Mouse (Mus musculus) stomach, postnatal 0 days (tissue): Measurements from ENCODE around the gene Gm5788. TPM values are rescaled to one million over a fixed set of nuclear protein-coding genes. Genes with fewer than 3 reads are reported as not detected.
"Not testable (repeated sequence)": the region's sequence is repeated elsewhere in the genome, so short reads cannot be mapped to it uniquely, and the experiment has no call there.

Experiments
- ATAC-seq: fragments of 200-750 bp; cut with Nextera tagmentation; 2 replicates; pipeline ENCODE4 v1.8.0; 2017; ENCODE audit not compliant: low FRiP score, low TSS enrichment
- DNase-seq: peaks from one replicate; pipeline ENCODE4 v3.0.0-alpha.2; 2016; ENCODE audit warnings: low spot score
- H3K27ac ChIP-seq: fragments of 300-500 bp; sonication (generic); replicated peaks from 2 replicates; pipeline ENCODE4 v1.5.1; 2014; ENCODE audit warnings: mild to moderate bottlenecking, control low read depth
- H3K27me3 ChIP-seq: fragments of 300-500 bp; sonication (generic); 2 replicates; pipeline ENCODE4 v1.6.1; 2014; ENCODE audit warnings: low read length; ENCODE audit not compliant: control insufficient read depth, insufficient read depth
- H3K36me3 ChIP-seq: fragments of 300-500 bp; sonication (generic); 2 replicates; pipeline ENCODE4 v1.6.1; 2014; ENCODE audit warnings: low read length, mixed read lengths; ENCODE audit not compliant: control insufficient read depth, insufficient read depth
- H3K4me1 ChIP-seq: fragments of 300-500 bp; sonication (generic); replicated peaks from 2 replicates; pipeline ENCODE4 v1.6.1; 2014; ENCODE audit warnings: antibody characterized with exemption; ENCODE audit not compliant: control insufficient read depth, insufficient read depth
- H3K4me2 ChIP-seq: fragments of 300-500 bp; sonication (generic); replicated peaks from 2 replicates; pipeline ENCODE4 v1.6.1; 2014; ENCODE audit warnings: low read depth, mild to moderate bottlenecking, control low read depth, moderate library complexity
- H3K4me3 ChIP-seq: fragments of 300-500 bp; sonication (generic); 2 replicates; pipeline ENCODE4 v1.5.1; 2014; ENCODE audit warnings: low read depth, low read length, control low read depth
- H3K9ac ChIP-seq: fragments of 300-500 bp; sonication (generic); 2 replicates; pipeline ENCODE4 v1.6.1; 2014; ENCODE audit warnings: mild to moderate bottlenecking, low read length, control low read depth, mixed read lengths
- H3K9me3 ChIP-seq: fragments of 300-500 bp; sonication (generic); 2 replicates; pipeline ENCODE4 v1.6.1; 2016; ENCODE audit warnings: low read length; ENCODE audit not compliant: control insufficient read depth
- CTCF ChIP-seq: IDR thresholded peaks from 2 replicates; pipeline ENCODE4 v1.5.1; 2016; ENCODE audit warnings: antibody characterized with exemption, low read depth, mild to moderate bottlenecking, moderate library complexity
- EP300 ChIP-seq: optimal IDR thresholded peaks from 2 replicates; pipeline ENCODE3; 2016; ENCODE audit warnings: antibody characterized with exemption
- WGBS: fragments of 180-500 bp; shearing (Covaris S2); extraction: QIAGEN DNeasy Blood & Tissue Kit; methylation state at CpG from one replicate; pipeline ENCODE4 v1.1.7; 2014; 5-methylcytosine and 5-hydroxymethylcytosine counted together
- polyA plus RNA-seq: library from polyadenylated mRNA; unstranded; fragments of >200 nt; fragmentation: Nextera tagmentation; extraction: Ambion mirVana; gene quantifications from 2 replicates; pipeline ENCODE4 v1.2.1, GENCODE M21; 2015

Gm5788 gene
- polyA plus RNA-seq = not detected in 2 replicates

- H3K4me1 ChIP-seq, H3K9me3 ChIP-seq, H3K4me3 ChIP-seq, H3K36me3 ChIP-seq, H3K9ac ChIP-seq, DNase-seq, ATAC-seq, H3K27me3 ChIP-seq, H3K4me2 ChIP-seq, H3K27ac ChIP-seq: not testable (repeated sequence)
- WGBS = 85% methylated on average over 3 of the region's 3 CpGs
Observed at GRCm38 (mm10) chr12:87494421-87494820, at the start of gene Gm5788. Gene Gm5788, plus strand, starts transcription at chr12:87494721.

GRCm38 (mm10) chr12:87449456-87449855 is 45.1 kb upstream of the Gm5788 start:
- H3K4me1 ChIP-seq = 0 out of 2 replicates have a peak, but pooled peaks cover under 1% of the 10 kb centered on the region
- H3K27me3 ChIP-seq = no peaks in the 10 kb centered on the region
- no peak for DNase-seq
- no peak for ATAC-seq
- H3K9me3 ChIP-seq = no peaks in the 10 kb centered on the region
- 85% methylated on average over 9 of the region's 9 CpGs for WGBS
- H3K36me3 ChIP-seq = peaks cover 31% of the 10 kb centered on the region
- no peak overlapping the region for H3K4me3 ChIP-seq
- H3K4me2 ChIP-seq = no peak overlapping the region
- TF ChIP-seq EP300 = no peak
- TF ChIP-seq CTCF = no peak
- no peak overlapping the region for H3K27ac ChIP-seq
- H3K9ac ChIP-seq = no peak overlapping the region

GRCm38 (mm10) chr12:87464678-87465297 is 29.7 kb upstream of the Gm5788 start:
- WGBS = 79% methylated on average over 6 of the region's 6 CpGs
- no peaks in the 10 kb centered on the region for H3K4me1 ChIP-seq
- no peak overlapping the region for H3K4me2 ChIP-seq
- TF ChIP-seq EP300 = no peak
- TF ChIP-seq CTCF = no peak
- H3K27ac ChIP-seq = no peak overlapping the region
- 0 out of 2 replicates have a peak, but pooled peaks have one; percentile 63 for ATAC-seq
- peak; percentile 20 for DNase-seq
- no peak overlapping the region for H3K9ac ChIP-seq
- no peak overlapping the region for H3K4me3 ChIP-seq
- H3K27me3 ChIP-seq = no peaks in the 10 kb centered on the region
- H3K36me3 ChIP-seq = peaks cover 26% of the 10 kb centered on the region
- H3K9me3 ChIP-seq = no peaks in the 10 kb centered on the region

GRCm38 (mm10) chr12:87470263-87471136 is 24.0 kb upstream of the Gm5788 start:
- ATAC-seq = no peak
- H3K9me3 ChIP-seq = no peaks in the 10 kb centered on the region
- WGBS = 54% methylated on average over 7 of the region's 7 CpGs

GRCm38 (mm10) chr12:87471421-87471963 is 23.0 kb upstream of the Gm5788 start:
- H3K4me1 ChIP-seq = peaks cover 7% of the 10 kb centered on the region
- H3K4me2 ChIP-seq = peak overlapping the region; percentile 62
- no peak for TF ChIP-seq EP300
- TF ChIP-seq CTCF = no peak
- H3K4me3 ChIP-seq = peak overlapping the region; percentile 92
- H3K27ac ChIP-seq = peak overlapping the region; percentile 93
- H3K9ac ChIP-seq = peak overlapping the region; percentile 97
- under 1% methylated on average over 19 of the region's 19 CpGs for WGBS
- DNase-seq (no peak), ATAC-seq (no peak)
- no peaks in the 10 kb centered on the region for H3K27me3 ChIP-seq
- peaks cover 6% of the 10 kb centered on the region; the same call in 1 of the 2 replicates for H3K36me3 ChIP-seq
- no peaks in the 10 kb centered on the region for H3K9me3 ChIP-seq

More at GRCm38 (mm10) chr12:87470263-87471136, 24.0 kb upstream of the Gm5788 start:
- no peaks in the 10 kb centered on the region for H3K27me3 ChIP-seq
- peak overlapping the region; percentile 92; the same call in 1 of the 2 replicates for H3K4me3 ChIP-seq
- H3K4me2 ChIP-seq = peak overlapping the region; percentile 62
- no peak for TF ChIP-seq CTCF
- TF ChIP-seq EP300 = no peak
- peak; percentile 21 for DNase-seq
- no peak overlapping the region for H3K9ac ChIP-seq
- H3K36me3 ChIP-seq = peaks cover 6% of the 10 kb centered on the region; the same call in 1 of the 2 replicates
- peaks cover 7% of the 10 kb centered on the region for H3K4me1 ChIP-seq
- 0 out of 2 replicates have a peak overlapping the region, but pooled peaks have one; percentile 14 for H3K27ac ChIP-seq
